Mouse (Mus musculus): ENCODE data around the gene A130010J15Rik. TPM values are rescaled to one million over a fixed set of nuclear protein-coding genes. Genes with fewer than 3 reads are reported as not detected.

Gene A130010J15Rik
- polyA plus RNA-seq, 1 experiment from 2014 or later = 16.0 TPM

DNA sequence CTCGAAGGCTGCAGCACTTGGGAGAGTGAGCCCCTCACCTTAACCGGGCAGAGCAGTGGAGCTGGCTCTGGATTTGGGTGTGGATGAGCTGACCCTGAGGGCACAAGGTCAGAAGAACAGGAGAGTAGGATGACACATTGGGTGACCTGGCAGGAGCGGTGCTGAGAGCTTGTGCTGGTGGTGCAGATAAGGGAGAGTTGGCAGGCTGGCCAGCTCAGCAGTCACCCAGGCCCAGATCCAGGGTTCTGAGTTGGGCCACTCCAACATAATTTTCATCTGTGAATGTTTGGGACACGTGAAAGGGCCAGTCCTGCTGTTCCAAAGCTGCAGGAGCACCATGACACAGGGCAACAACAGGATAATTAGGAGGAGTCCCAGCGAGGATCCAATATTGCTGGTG is 43.5 kb downstream of the A130010J15Rik start:
- H3K27me3 ChIP-seq = no peaks in the 10 kb centered on the region
- no peak for ATAC-seq (ENCODE audit: low FRiP score)
- WGBS = 78% methylated on average over 5 of the region's 5 CpGs

DNA sequence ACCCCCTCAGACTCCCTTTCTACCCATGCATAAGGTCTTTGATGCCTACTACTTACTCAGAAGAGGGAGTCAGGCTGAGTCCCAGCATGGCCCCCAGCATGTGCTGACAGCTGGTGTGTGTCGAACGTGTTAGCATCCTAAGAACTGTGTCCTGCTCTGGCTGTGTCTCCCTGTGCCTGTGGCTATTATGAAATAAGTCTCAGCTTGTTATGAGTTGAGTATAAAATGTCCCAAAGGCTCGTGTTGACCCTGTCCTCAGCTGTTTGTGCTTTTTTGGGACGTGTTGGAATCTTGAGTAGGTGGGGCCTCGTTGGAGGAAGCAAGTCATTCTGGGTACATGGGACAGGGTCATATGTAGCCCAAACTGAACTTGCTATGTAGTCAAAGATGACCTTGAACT is 46.2 kb downstream of the A130010J15Rik start:
- Histone ChIP-seq H3K9ac (no peak overlapping the region), H3K4me2 (no peak overlapping the region), H3K4me1 (no peaks in the 10 kb centered on the region), H3K9me3 (no peaks in the 10 kb centered on the region), H3K27ac (no peak overlapping the region), H3K27me3 (no peaks in the 10 kb centered on the region), H3K36me3 (replicated peaks) (no peaks in the 10 kb centered on the region), H3K4me3 (replicated peaks) (no peak overlapping the region)
- ATAC-seq (ENCODE audit: low FRiP score) = no peak
- 84% methylated on average over 5 of the region's 5 CpGs for WGBS

More for the DNA sequence above, 43.5 kb downstream of the A130010J15Rik start:
- H3K4me3 ChIP-seq (replicated peaks) = no peak overlapping the region
- H3K4me2 ChIP-seq = no peak overlapping the region
- H3K9ac ChIP-seq = no peak overlapping the region
- no peaks in the 10 kb centered on the region for H3K36me3 ChIP-seq (replicated peaks)
- no peaks in the 10 kb centered on the region for H3K4me1 ChIP-seq
- no peaks in the 10 kb centered on the region for H3K9me3 ChIP-seq
- no peak overlapping the region for H3K27ac ChIP-seq

DNA sequence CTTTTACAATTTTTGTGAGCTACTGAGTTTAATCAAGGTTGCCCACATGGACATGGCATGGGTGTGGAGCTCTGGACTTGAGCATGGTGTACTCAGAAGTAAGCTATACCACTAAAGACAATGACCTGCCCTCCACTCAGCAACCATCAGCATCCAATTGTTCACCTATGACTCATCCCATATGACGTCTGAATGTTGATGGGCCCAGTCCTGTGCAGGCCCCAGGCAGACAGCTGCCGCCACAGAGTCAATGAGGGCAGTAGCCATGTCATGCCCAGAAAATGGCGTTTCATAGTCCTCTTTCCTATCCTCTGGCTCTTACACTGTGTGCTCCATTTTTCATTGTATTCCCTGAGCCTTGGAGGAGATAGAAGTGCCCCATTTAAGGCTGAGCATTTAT is 48.2 kb downstream of the A130010J15Rik start:
- ATAC-seq (ENCODE audit: low FRiP score) = no peak
- no peaks in the 10 kb centered on the region for H3K9me3 ChIP-seq
- no peak overlapping the region for H3K4me3 ChIP-seq (replicated peaks)
- 84% methylated on average over 3 of the region's 3 CpGs for WGBS
- H3K9ac ChIP-seq = no peak overlapping the region
- no peaks in the 10 kb centered on the region for H3K4me1 ChIP-seq
- no peaks in the 10 kb centered on the region for H3K36me3 ChIP-seq (replicated peaks)
- no peaks in the 10 kb centered on the region for H3K27me3 ChIP-seq
- H3K27ac ChIP-seq = no peak overlapping the region
- no peak overlapping the region for H3K4me2 ChIP-seq

DNA sequence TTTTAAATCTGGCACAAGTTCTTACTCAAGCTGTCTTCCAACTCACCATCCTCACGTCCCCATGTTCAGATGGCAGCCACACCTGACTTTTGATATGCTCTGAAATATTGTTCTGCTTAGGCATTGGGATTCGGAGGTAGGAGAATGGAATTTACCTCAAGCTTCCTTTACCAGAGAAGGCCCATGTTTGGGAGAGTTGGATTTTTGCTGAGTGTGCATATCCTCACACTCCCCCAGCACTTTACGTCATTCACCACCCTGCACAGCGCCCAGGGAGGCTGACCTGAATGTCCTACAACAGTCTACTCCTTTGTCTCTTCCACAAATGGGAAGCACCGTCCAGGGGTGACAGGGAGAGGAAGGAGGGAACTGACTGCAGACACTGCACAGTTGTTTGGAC is 52.6 kb downstream of the A130010J15Rik start:
- H3K4me3 ChIP-seq (replicated peaks) = no peak overlapping the region
- no peak for ATAC-seq (ENCODE audit: low FRiP score)
- H3K36me3 ChIP-seq (replicated peaks) = no peaks in the 10 kb centered on the region
- WGBS = 75% methylated on average over 5 of the region's 5 CpGs
- H3K27ac ChIP-seq = no peak overlapping the region
- H3K9ac ChIP-seq = no peak overlapping the region
- H3K27me3 ChIP-seq = no peaks in the 10 kb centered on the region
- peaks cover 3% of the 10 kb centered on the region; the same call in 1 of the 2 replicates for H3K4me1 ChIP-seq
- no peak overlapping the region for H3K4me2 ChIP-seq
- no peaks in the 10 kb centered on the region for H3K9me3 ChIP-seq

DNA sequence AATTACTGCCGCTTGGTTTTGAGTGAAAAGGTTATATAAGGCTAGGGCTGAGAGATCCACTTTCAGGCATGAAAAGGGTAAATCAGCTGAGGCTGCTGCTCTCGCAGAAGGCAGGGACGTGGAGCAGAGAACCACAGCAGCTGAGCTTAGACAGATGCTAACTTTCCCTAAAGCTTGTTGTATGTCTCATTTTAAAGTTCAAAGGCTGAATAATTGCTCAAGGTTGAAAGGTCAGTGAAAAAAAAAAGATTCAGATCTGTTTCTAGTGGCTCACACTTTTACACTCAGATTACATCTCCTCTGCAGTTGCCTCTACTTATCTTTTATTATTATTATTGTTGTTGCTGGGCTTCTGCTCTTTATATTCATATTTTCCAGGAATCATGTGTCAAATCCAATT is 57.7 kb downstream of the A130010J15Rik start:
- Histone ChIP-seq H3K4me3 (replicated peaks) (no peak overlapping the region), H3K9me3 (no peaks in the 10 kb centered on the region), H3K9ac (no peak overlapping the region), H3K4me2 (no peak overlapping the region), H3K36me3 (replicated peaks) (no peaks in the 10 kb centered on the region), H3K27me3 (no peaks in the 10 kb centered on the region), H3K4me1 (peaks cover 4% of the 10 kb centered on the region; the same call in 1 of the 2 replicates), H3K27ac (no peak overlapping the region)
- 8% methylated on average over 3 of the region's 3 CpGs for WGBS
- no peak for ATAC-seq (ENCODE audit: low FRiP score)

DNA sequence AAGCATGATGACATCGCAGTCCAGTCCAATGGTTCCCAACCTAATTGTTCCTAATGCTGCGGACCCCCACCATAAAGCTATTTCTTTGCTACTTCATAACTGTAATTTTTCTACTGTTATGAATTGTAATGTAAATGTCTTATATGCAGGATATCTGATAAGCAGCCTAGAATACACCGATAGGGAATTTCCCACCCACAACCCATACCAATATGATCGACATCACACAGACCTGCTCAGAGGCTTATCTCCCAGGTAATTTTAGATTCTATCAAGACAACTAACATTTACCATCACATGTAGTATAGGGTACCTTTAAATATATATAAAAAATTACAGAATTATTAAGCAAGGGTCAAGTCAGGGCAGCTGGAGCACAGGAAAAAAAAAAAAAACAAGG is 58.3 kb downstream of the A130010J15Rik start:
- Histone ChIP-seq H3K9ac (no peak overlapping the region), H3K9me3 (no peaks in the 10 kb centered on the region), H3K4me1 (peaks cover 4% of the 10 kb centered on the region; the same call in 1 of the 2 replicates), H3K27me3 (no peaks in the 10 kb centered on the region), H3K27ac (no peak overlapping the region), H3K4me3 (replicated peaks) (no peak overlapping the region), H3K4me2 (no peak overlapping the region), H3K36me3 (replicated peaks) (no peaks in the 10 kb centered on the region)
- 95% methylated on average over 4 of the region's 4 CpGs for WGBS
- no peak for ATAC-seq (ENCODE audit: low FRiP score)

DNA sequence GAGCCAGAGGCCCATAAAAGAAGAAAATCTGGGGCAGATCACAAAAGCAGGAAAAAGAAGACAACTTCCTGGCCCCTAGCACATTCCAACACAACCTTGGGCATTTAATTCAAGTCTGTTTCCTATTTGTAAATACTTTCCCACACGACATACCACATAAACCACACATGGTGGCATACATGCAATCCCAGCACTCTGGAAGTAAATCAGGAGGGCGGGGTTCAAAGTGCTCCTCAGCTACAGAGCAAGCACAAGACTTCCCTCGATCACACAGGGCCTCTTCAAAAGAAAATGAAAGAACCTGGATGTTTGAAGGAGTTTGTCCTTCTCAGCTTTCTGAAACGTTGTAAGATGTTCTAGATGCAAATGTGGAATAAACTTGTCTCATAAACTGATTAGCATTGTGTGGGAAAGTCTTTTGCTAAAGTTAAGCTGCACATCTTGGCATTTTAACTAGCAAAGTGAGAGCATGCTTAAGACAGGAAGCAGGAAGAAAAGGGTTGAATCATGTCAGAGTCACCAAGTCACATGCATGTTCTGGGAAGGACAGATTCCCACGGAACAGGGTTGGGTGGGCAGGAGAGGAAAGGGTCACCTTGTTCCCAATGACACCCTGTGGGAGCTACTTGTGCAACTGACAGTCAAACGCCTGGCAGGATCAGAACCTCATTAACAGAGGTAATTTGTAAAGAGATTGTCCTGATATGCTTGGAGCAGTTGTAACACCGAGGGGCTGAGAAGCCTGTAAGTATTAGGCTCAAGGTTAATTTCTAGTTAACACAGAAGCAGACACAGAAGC is 59.1 kb downstream of the A130010J15Rik start:
- no peak overlapping the region for H3K4me2 ChIP-seq
- no peak overlapping the region for H3K27ac ChIP-seq
- no peak overlapping the region for H3K4me3 ChIP-seq (replicated peaks)
- H3K36me3 ChIP-seq (replicated peaks) = no peaks in the 10 kb centered on the region
- H3K9me3 ChIP-seq = no peaks in the 10 kb centered on the region
- 54% methylated on average over 7 of the region's 7 CpGs for WGBS
- H3K9ac ChIP-seq = no peak overlapping the region
- no peak for ATAC-seq (ENCODE audit: low FRiP score)
- H3K27me3 ChIP-seq = no peaks in the 10 kb centered on the region
- H3K4me1 ChIP-seq = peaks cover 4% of the 10 kb centered on the region; the same call in 1 of the 2 replicates

Other genes with a start within 250 kb of the A130010J15Rik start
- gene Syt14, start 132.3 kb upstream of the A130010J15Rik start, polyA plus RNA-seq (2016; fragmentation: Nextera tagmentation; extraction: Ambion mirVana) = 9.2 and 9.8 TPM in 2 replicates
- gene Diexf, start 37.8 kb upstream of the A130010J15Rik start, polyA plus RNA-seq (2016; fragmentation: Nextera tagmentation; extraction: Ambion mirVana) = 9.5 and 9.7 TPM in 2 replicates
- 1.6 and 2.0 TPM in 2 replicates for gene Irf6, start 14.9 kb upstream of the A130010J15Rik start, polyA plus RNA-seq (2016; fragmentation: Nextera tagmentation; extraction: Ambion mirVana)
- 0.31 and 1.0 TPM in 2 replicates for gene Traf3ip3, start 33.7 kb downstream of the A130010J15Rik start, polyA plus RNA-seq (2016; fragmentation: Nextera tagmentation; extraction: Ambion mirVana)
- gene Lamb3, start 39.7 kb downstream of the A130010J15Rik start, polyA plus RNA-seq (2016; fragmentation: Nextera tagmentation; extraction: Ambion mirVana) = 0.31 and 0.77 TPM in 2 replicates
- gene Hsd11b1, start 96.0 kb downstream of the A130010J15Rik start, polyA plus RNA-seq (2016; fragmentation: Nextera tagmentation; extraction: Ambion mirVana) = not detected in 2 replicates
- 6.3 and 6.9 TPM in 2 replicates for gene G0s2, start 105.2 kb downstream of the A130010J15Rik start, polyA plus RNA-seq (2016; fragmentation: Nextera tagmentation; extraction: Ambion mirVana)
- 20.5 and 20.6 TPM in 2 replicates for gene Camk1g, start 202.3 kb downstream of the A130010J15Rik start, polyA plus RNA-seq (2016; fragmentation: Nextera tagmentation; extraction: Ambion mirVana)

Measured in forebrain, embryonic 12.5 days (tissue).